Mouse (Mus musculus): ENCODE measurements around the gene 2210408I21Rik. TPM values are rescaled to one million over a fixed set of nuclear protein-coding genes. Genes with fewer than 3 reads are reported as not detected.

Gene 2210408I21Rik
- total and polyA plus RNA-seq, 3 experiments = 0.78 to 5.2 (median 4.8) TPM

DNA sequence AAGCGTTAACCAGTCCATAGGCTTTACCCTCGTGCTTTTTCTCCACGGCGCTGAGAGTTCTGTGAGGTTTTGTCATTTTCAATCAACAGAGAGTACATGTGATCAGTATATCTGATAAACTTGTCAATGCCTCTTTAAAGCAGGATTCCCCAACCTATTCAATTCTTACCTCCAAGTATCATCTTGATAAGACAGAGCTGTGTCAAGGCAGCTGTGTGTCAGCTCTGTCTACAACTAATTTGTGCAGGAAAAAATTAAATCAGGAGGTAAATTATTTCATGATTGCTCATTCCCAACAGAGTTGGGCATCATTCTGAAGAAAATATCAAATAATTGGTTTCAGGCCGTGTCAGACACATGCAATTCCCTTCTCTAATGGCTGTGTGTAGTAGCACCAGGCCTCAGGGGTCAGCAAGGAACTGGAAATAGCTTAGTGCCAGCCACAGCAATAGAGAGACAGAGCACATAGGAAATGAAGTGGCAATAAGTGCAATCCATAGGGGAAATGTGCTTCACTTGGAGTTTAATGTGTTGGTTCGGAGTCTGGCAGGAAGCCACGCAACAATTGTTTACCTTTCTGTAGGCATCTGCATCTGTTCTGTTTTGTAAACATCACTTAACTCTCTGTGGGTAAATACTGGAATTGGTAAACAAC, 73.6 kb downstream of the 2210408I21Rik start:
- Histone ChIP-seq H3K9ac (ENCODE audit: low read depth, low read length) (no peak overlapping the region), H3K4me3 (no peak overlapping the region), H3K36me3 (ENCODE audit: control insufficient read depth, insufficient read depth, low read length) (no peaks in the 10 kb centered on the region), H3K4me1 (ENCODE audit: control insufficient read depth, insufficient read depth, low read length) (no peaks in the 10 kb centered on the region), H3K27me3 (ENCODE audit: control insufficient read depth, insufficient read depth, low read length) (no peaks in the 10 kb centered on the region), H3K79me2 (replicated peaks; ENCODE audit: control insufficient read depth, insufficient read depth, low read length) (no peaks in the 10 kb centered on the region), H3K27ac (no peak overlapping the region)
- intact Hi-C loops (cut with DNase I) = no loop called here
- WGBS = 84% methylated on average over 7 of the region's 7 CpGs
- TF ChIP-seq CTCF (IDR thresholded peaks at IDR 0.05) (no peak), EP300 (IDR thresholded peaks at IDR 0.05; ENCODE audit: insufficient read depth, low read depth, low read length) (no peak), POLR2A (IDR thresholded peaks at IDR 0.05; ENCODE audit: insufficient read depth, low read depth, low read length) (no peak)
- DNase-seq = no peak

DNA sequence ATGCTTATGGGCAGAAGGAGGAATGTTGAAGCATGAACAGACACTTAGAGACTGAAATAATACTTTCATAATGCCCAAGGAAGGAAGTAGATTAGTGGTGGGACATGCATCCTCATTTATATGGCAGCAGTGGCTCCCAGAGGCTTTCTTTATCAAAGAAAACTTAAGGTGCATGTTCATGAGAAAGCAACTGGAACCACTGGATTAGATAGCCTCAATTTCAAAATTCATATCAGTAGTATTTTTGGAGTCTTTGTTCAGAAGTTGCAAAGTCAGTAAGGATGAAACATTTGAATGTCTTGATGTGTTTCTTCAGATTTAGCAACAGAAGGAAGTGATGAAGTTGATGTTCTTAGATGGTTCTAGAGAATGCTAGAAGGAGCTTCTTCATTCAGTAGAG, 77.9 kb downstream of the 2210408I21Rik start:
- intact Hi-C loops (cut with DNase I) = no loop called here
- H3K4me1 ChIP-seq (ENCODE audit: control insufficient read depth, insufficient read depth, low read length) = no peaks in the 10 kb centered on the region

DNA sequence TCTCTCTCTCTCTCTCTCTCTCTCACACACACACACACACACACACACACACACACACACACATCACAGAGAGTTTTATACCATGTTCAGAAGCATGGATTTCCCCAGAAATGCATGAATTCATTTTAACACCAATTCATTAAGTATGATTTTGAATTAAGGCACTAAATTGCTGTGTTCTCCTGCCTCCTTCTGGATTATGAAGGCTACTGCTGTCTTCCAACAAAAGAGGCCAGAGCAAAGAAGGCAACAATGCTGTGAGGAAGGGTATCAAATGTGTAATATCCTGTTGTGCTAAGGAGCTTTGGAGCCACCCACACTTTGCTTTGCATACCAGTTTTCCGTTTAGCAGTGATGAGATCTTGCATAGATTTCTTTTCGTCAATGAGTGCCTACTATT, 80.1 kb downstream of the 2210408I21Rik start:
- intact Hi-C loops (cut with DNase I) = no loop called here

More for the DNA sequence above, 77.9 kb downstream of the 2210408I21Rik start:
- TF ChIP-seq EP300 (IDR thresholded peaks at IDR 0.05; ENCODE audit: insufficient read depth, low read depth, low read length) (no peak), POLR2A (IDR thresholded peaks at IDR 0.05; ENCODE audit: insufficient read depth, low read depth, low read length) (no peak), CTCF (IDR thresholded peaks at IDR 0.05) (no peak)
- Histone ChIP-seq H3K27ac (no peak overlapping the region), H3K36me3 (ENCODE audit: control insufficient read depth, insufficient read depth, low read length) (no peaks in the 10 kb centered on the region), H3K27me3 (ENCODE audit: control insufficient read depth, insufficient read depth, low read length) (no peaks in the 10 kb centered on the region), H3K4me3 (no peak overlapping the region), H3K79me2 (replicated peaks; ENCODE audit: control insufficient read depth, insufficient read depth, low read length) (no peaks in the 10 kb centered on the region), H3K9ac (ENCODE audit: low read depth, low read length) (no peak overlapping the region)
- DNase-seq = no peak

DNA sequence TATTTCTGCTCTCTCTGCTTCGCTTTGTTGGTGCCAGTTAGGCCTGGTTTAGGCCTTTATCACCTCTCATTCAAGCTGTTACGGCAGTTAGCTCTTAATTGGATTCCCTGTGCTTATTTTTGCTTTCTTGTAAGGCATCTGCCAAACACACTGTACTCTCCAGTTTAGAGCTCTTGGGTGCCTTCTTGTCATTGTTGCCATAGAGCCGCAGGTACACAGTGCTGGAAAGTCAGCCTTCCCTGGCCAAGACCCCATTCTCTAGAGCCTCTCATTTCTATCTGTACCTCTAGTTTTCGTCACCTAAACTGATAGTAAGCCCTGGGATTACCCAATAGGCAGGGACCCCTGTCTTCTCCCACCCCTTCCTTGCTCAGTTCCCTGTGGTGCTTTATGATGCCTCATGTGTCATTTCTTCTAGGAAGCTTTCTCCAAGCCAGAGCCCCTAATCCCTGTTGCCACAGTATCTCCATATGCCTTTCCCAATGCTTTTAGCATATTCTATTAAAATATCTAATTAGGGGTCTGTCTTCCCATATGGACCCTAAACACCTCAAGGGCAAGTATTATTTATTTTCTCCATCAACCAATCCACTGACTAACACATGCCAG, 82.4 kb downstream of the 2210408I21Rik start:
- H3K27ac ChIP-seq = no peak overlapping the region
- no peak for DNase-seq
- intact Hi-C loops (cut with DNase I) = no loop called here
- no peaks in the 10 kb centered on the region for H3K27me3 ChIP-seq (ENCODE audit: control insufficient read depth, insufficient read depth, low read length)
- no peak overlapping the region for H3K4me3 ChIP-seq
- 83% methylated on average over 4 of the region's 4 CpGs for WGBS
- no peaks in the 10 kb centered on the region for H3K79me2 ChIP-seq (replicated peaks; ENCODE audit: control insufficient read depth, insufficient read depth, low read length)
- no peak overlapping the region for H3K9ac ChIP-seq (ENCODE audit: low read depth, low read length)
- H3K36me3 ChIP-seq (ENCODE audit: control insufficient read depth, insufficient read depth, low read length) = no peaks in the 10 kb centered on the region
- TF ChIP-seq CTCF (IDR thresholded peaks at IDR 0.05) = no peak
- no peak for TF ChIP-seq EP300 (IDR thresholded peaks at IDR 0.05; ENCODE audit: insufficient read depth, low read depth, low read length)
- no peak for TF ChIP-seq POLR2A (IDR thresholded peaks at IDR 0.05; ENCODE audit: insufficient read depth, low read depth, low read length)
- no peaks in the 10 kb centered on the region for H3K4me1 ChIP-seq (ENCODE audit: control insufficient read depth, insufficient read depth, low read length)

More for the DNA sequence above, 80.1 kb downstream of the 2210408I21Rik start:
- Histone ChIP-seq H3K9ac (ENCODE audit: low read depth, low read length) (no peak overlapping the region), H3K36me3 (ENCODE audit: control insufficient read depth, insufficient read depth, low read length) (no peaks in the 10 kb centered on the region), H3K4me1 (ENCODE audit: control insufficient read depth, insufficient read depth, low read length) (no peaks in the 10 kb centered on the region), H3K27ac (no peak overlapping the region), H3K27me3 (ENCODE audit: control insufficient read depth, insufficient read depth, low read length) (no peaks in the 10 kb centered on the region), H3K4me3 (no peak overlapping the region), H3K79me2 (replicated peaks; ENCODE audit: control insufficient read depth, insufficient read depth, low read length) (no peaks in the 10 kb centered on the region)
- 51% methylated on average over 2 of the region's 2 CpGs for WGBS
- peak; percentile 53 for TF ChIP-seq CTCF (IDR thresholded peaks at IDR 0.05)
- TF ChIP-seq EP300 (IDR thresholded peaks at IDR 0.05; ENCODE audit: insufficient read depth, low read depth, low read length) = no peak
- TF ChIP-seq POLR2A (IDR thresholded peaks at IDR 0.05; ENCODE audit: insufficient read depth, low read depth, low read length) = no peak
- DNase-seq = no peak

DNA sequence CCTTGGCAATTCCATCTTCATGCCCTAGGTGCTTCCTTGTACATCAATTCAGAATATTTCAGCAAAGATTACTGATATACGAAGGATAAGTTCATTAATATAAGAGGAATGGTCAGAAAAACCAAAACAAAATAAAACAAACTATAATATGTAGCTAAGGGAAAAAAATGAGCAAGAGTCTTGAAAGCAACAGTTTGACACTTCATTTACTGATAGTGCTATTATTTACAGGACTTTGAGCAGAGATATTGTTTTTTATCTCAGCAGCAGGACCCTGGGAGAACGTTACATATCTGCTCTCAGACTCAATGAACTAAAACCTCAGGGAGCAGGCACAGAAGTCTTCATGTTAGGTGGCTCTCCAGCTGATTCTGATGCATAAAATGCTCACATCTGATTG, 85.7 kb downstream of the 2210408I21Rik start:
- Histone ChIP-seq H3K9ac (ENCODE audit: low read depth, low read length) (no peak overlapping the region), H3K4me3 (no peak overlapping the region), H3K79me2 (replicated peaks; ENCODE audit: control insufficient read depth, insufficient read depth, low read length) (no peaks in the 10 kb centered on the region), H3K27ac (no peak overlapping the region), H3K4me1 (ENCODE audit: control insufficient read depth, insufficient read depth, low read length) (no peaks in the 10 kb centered on the region), H3K27me3 (ENCODE audit: control insufficient read depth, insufficient read depth, low read length) (no peaks in the 10 kb centered on the region), H3K36me3 (ENCODE audit: control insufficient read depth, insufficient read depth, low read length) (no peaks in the 10 kb centered on the region)
- WGBS = 76% methylated on average over 2 of the region's 2 CpGs
- DNase-seq = no peak
- TF ChIP-seq POLR2A (IDR thresholded peaks at IDR 0.05; ENCODE audit: insufficient read depth, low read depth, low read length) (no peak), EP300 (IDR thresholded peaks at IDR 0.05; ENCODE audit: insufficient read depth, low read depth, low read length) (no peak), CTCF (IDR thresholded peaks at IDR 0.05) (no peak)
- intact Hi-C loops (cut with DNase I) = no loop called here

DNA sequence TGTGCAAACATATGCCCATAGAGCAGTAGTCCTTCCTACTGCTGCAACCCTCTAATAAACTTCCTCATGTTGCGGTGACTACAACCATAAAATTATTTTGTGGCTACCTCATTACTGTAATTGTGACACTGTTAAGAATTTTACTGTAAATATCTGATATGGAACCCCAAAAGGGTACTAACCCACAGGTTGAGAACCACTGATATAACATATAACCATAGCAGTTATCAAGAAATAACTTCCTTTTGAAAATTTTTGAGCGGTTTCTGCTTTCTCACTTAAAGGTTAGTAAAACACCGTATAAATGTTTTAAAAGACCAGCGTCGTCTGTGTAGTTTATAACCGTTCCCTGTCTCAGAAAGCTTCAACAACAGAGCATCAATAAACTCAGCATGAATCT, 121.2 kb downstream of the 2210408I21Rik start:
- Histone ChIP-seq H3K9ac (ENCODE audit: low read depth, low read length) (no peak overlapping the region), H3K36me3 (ENCODE audit: control insufficient read depth, insufficient read depth, low read length) (no peaks in the 10 kb centered on the region), H3K4me3 (no peak overlapping the region), H3K4me1 (ENCODE audit: control insufficient read depth, insufficient read depth, low read length) (no peaks in the 10 kb centered on the region), H3K27ac (no peak overlapping the region), H3K27me3 (ENCODE audit: control insufficient read depth, insufficient read depth, low read length) (no peaks in the 10 kb centered on the region), H3K79me2 (replicated peaks; ENCODE audit: control insufficient read depth, insufficient read depth, low read length) (no peaks in the 10 kb centered on the region)
- no peak for DNase-seq
- intact Hi-C loops (cut with DNase I) = no loop called here
- 86% methylated on average over 6 of the region's 6 CpGs for WGBS
- TF ChIP-seq EP300 (IDR thresholded peaks at IDR 0.05; ENCODE audit: insufficient read depth, low read depth, low read length) (no peak), CTCF (IDR thresholded peaks at IDR 0.05) (no peak), POLR2A (IDR thresholded peaks at IDR 0.05; ENCODE audit: insufficient read depth, low read depth, low read length) (no peak)

Data from heart, adult 2 months (tissue).